In the genomic region with DNA sequence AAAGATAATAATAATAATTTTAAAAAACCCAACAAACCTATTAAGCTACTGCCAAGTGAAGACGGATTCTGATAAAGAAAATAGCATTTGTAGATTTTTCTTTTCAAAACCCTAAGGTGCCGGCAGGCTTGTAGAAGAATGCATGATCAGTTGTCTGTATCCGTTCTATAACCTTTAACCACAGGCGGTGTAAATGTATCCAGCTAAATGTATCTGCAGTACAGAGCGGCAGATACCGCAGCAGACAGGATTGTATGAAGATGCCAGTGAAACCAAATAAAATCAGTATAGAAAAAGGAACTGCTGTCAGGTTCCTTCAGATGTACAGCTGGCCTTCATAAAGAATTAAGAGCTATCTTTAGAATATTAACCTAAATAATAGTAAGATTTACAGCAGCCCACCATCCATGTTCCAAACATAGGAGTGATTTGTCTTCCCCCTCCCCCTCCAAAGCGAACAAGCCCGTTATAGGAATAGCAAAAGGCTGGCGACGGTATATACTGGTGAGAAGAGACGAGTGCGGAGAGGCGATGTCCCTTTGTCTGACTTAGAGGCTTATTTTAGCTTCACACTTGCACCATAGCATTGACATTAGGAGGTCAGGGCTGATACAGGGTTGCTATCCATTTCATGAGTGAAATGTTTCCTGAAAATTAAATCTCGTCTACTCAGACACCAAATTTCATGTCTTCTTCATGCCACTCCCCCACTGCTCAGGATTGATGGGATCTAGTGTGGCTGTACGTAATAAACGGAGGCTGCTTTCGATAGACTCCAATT, we compare ENCODE assay signal across 10 mouse cellular contexts. TPM values are rescaled to one million over a fixed set of nuclear protein-coding genes. Genes with fewer than 3 reads are reported as not detected.
DNase-seq lines count a peak whose midpoint lies in the region; ATAC-seq lines count a peak whose summit lies in the region.
"Had no signal": no experiment of that assay in that cellular context is flagged by ENCODE, and none has a peak within 500 bp of the region (broad histone marks: within the 10 kb centered on the region; RNA-seq: fewer than 3 reads in every experiment).

No protein-coding gene starts in this region.

- no peaks in the 10 kb centered on the region for H3K27me3 ChIP-seq in neural tube, embryonic 12.5 days (replicated peaks)
- no peaks in the 10 kb centered on the region for H3K27me3 ChIP-seq in intestine, embryonic 15.5 days (replicated peaks)
- H3K27me3 ChIP-seq in stomach, embryonic 15.5 days (replicated peaks): no peaks in the 10 kb centered on the region
- H3K27me3 ChIP-seq: Patski had no signal

- peak; percentile 24 for DNase-seq in cerebellum, adult 9-10 months
- DNase-seq in cerebellum, adult 8-10 months: no peak
- DNase-seq in neural tube, embryonic 10.5 days (ENCODE audit: extremely low spot score, low spot score): no peak
- DNase-seq in cerebellum, adult 11 months: no peak
- DNase-seq in gastrocnemius, postnatal 25 days: no peak
- DNase-seq: kidney, adult 18-20 months had no signal

- WGBS in neural tube, embryonic 12.5 days: 63% methylated on average over 17 of the region's 17 CpGs
- WGBS in intestine, embryonic 15.5 days: 48% methylated on average over 17 of the region's 17 CpGs
- whole genome bisulfite sequencing in stomach, embryonic 15.5 days: 51% methylated on average over 17 of the region's 17 CpGs

- peak; percentile 34; the same call in 1 of the 2 replicates for ATAC-seq in neural tube, embryonic 12.5 days (ENCODE audit: low FRiP score, low read depth)
- peak; percentile 48; the same call in 1 of the 2 replicates for ATAC-seq in intestine, embryonic 15.5 days
- no peak for ATAC-seq in stomach, embryonic 15.5 days (ENCODE audit: insufficient read depth, low FRiP score, low read depth)
- ATAC-seq: Patski had no signal

- peak overlapping the region; percentile 31 for H3K9ac ChIP-seq in neural tube, embryonic 12.5 days
- H3K9ac ChIP-seq in intestine, embryonic 15.5 days: no peak overlapping the region
- H3K9ac ChIP-seq in stomach, embryonic 15.5 days: no peak overlapping the region

- no peaks in the 10 kb centered on the region for H3K9me3 ChIP-seq in neural tube, embryonic 12.5 days
- H3K9me3 ChIP-seq in intestine, embryonic 15.5 days: no peaks in the 10 kb centered on the region
- no peaks in the 10 kb centered on the region for H3K9me3 ChIP-seq in stomach, embryonic 15.5 days

- H3K4me2 ChIP-seq in neural tube, embryonic 12.5 days (replicated peaks): peak overlapping the region; percentile 40
- peak overlapping the region; percentile 47 for H3K4me2 ChIP-seq in intestine, embryonic 15.5 days (replicated peaks)
- peak overlapping the region; percentile 36; the same call in 1 of the 2 replicates for H3K4me2 ChIP-seq in stomach, embryonic 15.5 days

- H3K4me3 ChIP-seq in neural tube, embryonic 12.5 days: peak overlapping the region; percentile 19
- no peak overlapping the region for H3K4me3 ChIP-seq in intestine, embryonic 15.5 days (replicated peaks)
- no peak overlapping the region for H3K4me3 ChIP-seq in stomach, embryonic 15.5 days (replicated peaks)

- peaks cover 18% of the 10 kb centered on the region; the same call in 1 of the 2 replicates for H3K4me1 ChIP-seq in neural tube, embryonic 12.5 days
- peaks cover 7% of the 10 kb centered on the region for H3K4me1 ChIP-seq in intestine, embryonic 15.5 days (replicated peaks)
- H3K4me1 ChIP-seq in stomach, embryonic 15.5 days: 0 out of 2 replicates have a peak, but pooled peaks cover 6% of the 10 kb centered on the region

- no peaks in the 10 kb centered on the region for H3K36me3 ChIP-seq in neural tube, embryonic 12.5 days
- H3K36me3 ChIP-seq in intestine, embryonic 15.5 days: no peaks in the 10 kb centered on the region
- no peaks in the 10 kb centered on the region for H3K36me3 ChIP-seq in stomach, embryonic 15.5 days

- peak overlapping the region; percentile 64 for H3K27ac ChIP-seq in neural tube, embryonic 12.5 days
- H3K27ac ChIP-seq in intestine, embryonic 15.5 days: no peak overlapping the region
- H3K27ac ChIP-seq in stomach, embryonic 15.5 days: no peak overlapping the region

RNA-seq across cellular contexts. Expression of a gene that starts 19.8 kb away (rescaled TPM):
- 19.7 and 21.1 TPM in 2 replicates for polyA plus RNA-seq in neural tube, embryonic 12.5 days (2016; fragmentation: Nextera tagmentation; extraction: Ambion mirVana)
- polyA plus RNA-seq in intestine, embryonic 15.5 days (2015; fragmentation: Nextera tagmentation; extraction: Ambion mirVana): 22.5 and 22.9 TPM in 2 replicates
- polyA plus RNA-seq in stomach, embryonic 15.5 days (2015; fragmentation: Nextera tagmentation; extraction: Ambion mirVana): 24.1 and 24.9 TPM in 2 replicates
- 10 to 100 TPM; 19.3 to 19.8 TPM for total RNA-seq in gastrocnemius, postnatal 25 days (2021)
